Mouse (Mus musculus) midbrain, embryonic 16.5 days (tissue): ENCODE data around the gene Ifi27. TPM values are rescaled to one million over a fixed set of nuclear protein-coding genes. Genes with fewer than 3 reads are reported as not detected.
A peak's percentile ranks its signal among the peaks of the same experiment; 100 is the strongest.

Experiments
- ATAC-seq: fragments of 200-750 bp; cut with Nextera tagmentation; 2 replicates; pipeline ENCODE4 v1.8.0; 2017; ENCODE audit warnings: moderate TSS enrichment
- H3K27ac ChIP-seq: fragments of 300-500 bp; sonication (generic); 2 replicates; pipeline ENCODE4 v1.5.1; 2014; ENCODE audit warnings: mild to moderate bottlenecking, low read length, mixed read lengths
- H3K27me3 ChIP-seq: fragments of 300-500 bp; sonication (generic); 2 replicates; pipeline ENCODE4 v1.6.1; 2014; ENCODE audit warnings: low read depth, low read length, mixed read lengths; ENCODE audit not compliant: control insufficient read depth, insufficient read depth
- H3K36me3 ChIP-seq: fragments of 300-500 bp; sonication (generic); 2 replicates; pipeline ENCODE4 v1.6.1; 2014; ENCODE audit warnings: mild to moderate bottlenecking, low read length, moderate library complexity, mixed read lengths; ENCODE audit not compliant: control insufficient read depth, insufficient read depth
- H3K4me1 ChIP-seq: fragments of 300-500 bp; sonication (generic); 2 replicates; pipeline ENCODE4 v1.6.1; 2014; ENCODE audit warnings: mild to moderate bottlenecking, low read length, mixed read lengths; ENCODE audit not compliant: control insufficient read depth, insufficient read depth
- H3K4me2 ChIP-seq: fragments of 300-500 bp; sonication (generic); 2 replicates; pipeline ENCODE4 v1.6.1; 2014; ENCODE audit warnings: mild to moderate bottlenecking, low read length, mixed read lengths
- H3K4me3 ChIP-seq: fragments of 300-500 bp; sonication (generic); 2 replicates; pipeline ENCODE4 v1.5.1; 2014; ENCODE audit warnings: low read depth, mild to moderate bottlenecking, low read length, moderate library complexity, mixed read lengths
- H3K9ac ChIP-seq: fragments of 300-500 bp; sonication (generic); 2 replicates; pipeline ENCODE4 v1.6.1; 2014; ENCODE audit warnings: low read depth, low read length, mixed read lengths
- H3K9me3 ChIP-seq: fragments of 300-500 bp; sonication (generic); replicated peaks from 2 replicates; pipeline ENCODE4 v1.6.1; 2014; ENCODE audit warnings: mild to moderate bottlenecking, low read length, mixed read lengths; ENCODE audit not compliant: control insufficient read depth, poor library complexity, severe bottlenecking
- WGBS: fragments of 180-500 bp; shearing (Covaris S2); extraction: QIAGEN DNeasy Blood & Tissue Kit; methylation state at CpG from one replicate; pipeline ENCODE4 v1.1.7; 2014; 5-methylcytosine and 5-hydroxymethylcytosine counted together
- polyA plus RNA-seq: library from polyadenylated mRNA; unstranded; fragments of >200 nt; fragmentation: Nextera tagmentation; extraction: Ambion mirVana; gene quantifications from 2 replicates; pipeline ENCODE4 v1.2.1, GENCODE M21; 2015

Ifi27 gene
- polyA plus RNA-seq, 1 experiment from 2014 or later: 12.3 TPM

- WGBS: 86% methylated on average over 18 of the region's 18 CpGs
- Histone ChIP-seq H3K4me1 (no peaks in the 10 kb centered on the region), H3K4me2 (no peak overlapping the region), H3K9ac (no peak overlapping the region), H3K36me3 (peaks cover 42% of the 10 kb centered on the region), H3K9me3 (no peaks in the 10 kb centered on the region), H3K27me3 (no peaks in the 10 kb centered on the region), H3K27ac (no peak overlapping the region), H3K4me3 (no peak overlapping the region)
- no peak for ATAC-seq
These were observed 29.9 kb upstream of the Ifi27 start for GRCm38 (mm10) chr12:103404131-103404530.

- WGBS: 96% methylated on average over 4 of the region's 4 CpGs
- H3K4me3 ChIP-seq: no peak within 1 kb of the TSS
- no peak for ATAC-seq
- H3K27me3 ChIP-seq: no peaks in the 10 kb centered on the region
- H3K4me2 ChIP-seq: no peak within 1 kb of the TSS
- no peaks in the 10 kb centered on the region for H3K9me3 ChIP-seq
- H3K4me1 ChIP-seq: no peaks in the 10 kb centered on the region
- H3K27ac ChIP-seq: no peak within 1 kb of the TSS
- no peak within 1 kb of the TSS for H3K9ac ChIP-seq
- H3K36me3 ChIP-seq: peaks cover 58% of the 10 kb centered on the region
These were observed 26.3 kb upstream of the Ifi27 start, which contains the start of gene 9330161L09Rik for GRCm38 (mm10) chr12:103407720-103408119. 9330161L09Rik (minus strand) TSS chr12:103407820.

- ATAC-seq: no peak
- no peak overlapping the region for H3K4me3 ChIP-seq
- no peak overlapping the region for H3K9ac ChIP-seq
- H3K4me2 ChIP-seq: no peak overlapping the region
- no peaks in the 10 kb centered on the region for H3K27me3 ChIP-seq
- H3K4me1 ChIP-seq: no peaks in the 10 kb centered on the region
- no peaks in the 10 kb centered on the region for H3K9me3 ChIP-seq
- peaks cover 57% of the 10 kb centered on the region for H3K36me3 ChIP-seq
- no peak overlapping the region for H3K27ac ChIP-seq
- 96% methylated on average over 10 of the region's 10 CpGs for WGBS
These were observed 25.9 kb upstream of the Ifi27 start for GRCm38 (mm10) chr12:103408144-103408543.

- peak overlapping the region; percentile 66 for H3K27ac ChIP-seq
- peaks cover 7% of the 10 kb centered on the region for H3K36me3 ChIP-seq
- no peaks in the 10 kb centered on the region for H3K27me3 ChIP-seq
- no peak; the same call in 1 of the 2 replicates for ATAC-seq
- H3K9ac ChIP-seq: peak overlapping the region; percentile 85
- no peaks in the 10 kb centered on the region for H3K9me3 ChIP-seq
- peaks cover 39% of the 10 kb centered on the region for H3K4me1 ChIP-seq
- 8% methylated on average over 33 of the region's 33 CpGs for WGBS
- peak overlapping the region; percentile 74 for H3K4me3 ChIP-seq
- peak overlapping the region; percentile 68 for H3K4me2 ChIP-seq
These were observed 8.8 kb upstream of the Ifi27 start for GRCm38 (mm10) chr12:103425016-103425728.

- Histone ChIP-seq H3K27ac (peak within 1 kb of the TSS; percentile 66), H3K36me3 (peaks cover 7% of the 10 kb centered on the region), H3K9ac (peak within 1 kb of the TSS; percentile 85), H3K4me3 (peak within 1 kb of the TSS; percentile 74), H3K4me1 (peaks cover 37% of the 10 kb centered on the region), H3K4me2 (peak within 1 kb of the TSS; percentile 68), H3K27me3 (no peaks in the 10 kb centered on the region), H3K9me3 (no peaks in the 10 kb centered on the region)
- WGBS: 1% methylated on average over 33 of the region's 33 CpGs
- ATAC-seq: peak; percentile 100
These were observed 8.1 kb upstream of the Ifi27 start, which contains the start of gene Ddx24 for GRCm38 (mm10) chr12:103425729-103426470. Ddx24 (minus strand) TSS chr12:103425830.

- Histone ChIP-seq H3K4me2 (no peak overlapping the region), H3K27ac (no peak overlapping the region), H3K4me3 (no peak overlapping the region), H3K4me1 (peaks cover 29% of the 10 kb centered on the region), H3K9ac (no peak overlapping the region), H3K27me3 (no peaks in the 10 kb centered on the region), H3K9me3 (no peaks in the 10 kb centered on the region), H3K36me3 (peaks cover 7% of the 10 kb centered on the region)
- ATAC-seq: no peak
- 91% methylated on average over 7 of the region's 7 CpGs for WGBS
These were observed 7.3 kb upstream of the Ifi27 start for GRCm38 (mm10) chr12:103426710-103427109.

GRCm38 (mm10) chr12:103433430-103433829, 581 bp upstream of the Ifi27 start:
- WGBS: 91% methylated on average over 2 of the region's 2 CpGs
- H3K4me3 ChIP-seq: no peak overlapping the region
- no peaks in the 10 kb centered on the region for H3K9me3 ChIP-seq
- no peaks in the 10 kb centered on the region for H3K36me3 ChIP-seq
- H3K4me2 ChIP-seq: no peak overlapping the region
- no peaks in the 10 kb centered on the region for H3K4me1 ChIP-seq
- no peaks in the 10 kb centered on the region for H3K27me3 ChIP-seq
- no peak overlapping the region for H3K9ac ChIP-seq
- ATAC-seq: no peak
- H3K27ac ChIP-seq: no peak overlapping the region

- no peaks in the 10 kb centered on the region for H3K4me1 ChIP-seq
- no peaks in the 10 kb centered on the region for H3K27me3 ChIP-seq
- no peak for ATAC-seq
- no peak overlapping the region for H3K4me3 ChIP-seq
- no peak overlapping the region for H3K4me2 ChIP-seq
- no peaks in the 10 kb centered on the region for H3K36me3 ChIP-seq
- no peak overlapping the region for H3K9ac ChIP-seq
- H3K9me3 ChIP-seq: no peaks in the 10 kb centered on the region
- no peak overlapping the region for H3K27ac ChIP-seq
These were observed 850 bp downstream of the Ifi27 start for GRCm38 (mm10) chr12:103434861-103435260.

GRCm38 (mm10) chr12:103437601-103438000, 3.6 kb downstream of the Ifi27 start:
- H3K9ac ChIP-seq: no peak overlapping the region
- H3K36me3 ChIP-seq: no peaks in the 10 kb centered on the region
- ATAC-seq: no peak
- WGBS: 92% methylated on average over 1 of the region's 1 CpGs
- H3K9me3 ChIP-seq: no peaks in the 10 kb centered on the region
- H3K4me3 ChIP-seq: no peak overlapping the region
- H3K4me1 ChIP-seq: no peaks in the 10 kb centered on the region
- no peak overlapping the region for H3K4me2 ChIP-seq
- no peak overlapping the region for H3K27ac ChIP-seq
- no peaks in the 10 kb centered on the region for H3K27me3 ChIP-seq
